In genomic region chr4:43703851-43704250, GRCm38 (mm10) we compare ENCODE assay signal across 27 mouse cellular contexts. TPM values are rescaled to one million over a fixed set of nuclear protein-coding genes. Genes with fewer than 3 reads are reported as not detected.
A peak's percentile ranks its signal among the peaks of the same experiment; 100 is the strongest.
DNase-seq lines count a peak whose midpoint lies in the region; ATAC-seq and TF ChIP-seq lines count a peak whose summit lies in the region.
"Had no signal": no experiment of that assay in that cellular context is flagged by ENCODE, and none has a peak within 500 bp of the region (broad histone marks: within the 10 kb centered on the region; RNA-seq: fewer than 3 reads in every experiment).

No protein-coding gene starts in this region.

- TF ChIP-seq CTCF in kidney, postnatal 0 days (IDR thresholded peaks at IDR 0.05; ENCODE audit: low read depth), result no peak
- no peak for TF ChIP-seq CTCF in stomach, postnatal 0 days (IDR thresholded peaks at IDR 0.05; ENCODE audit: low read depth)

- peaks cover 13% of the 10 kb centered on the region; the same call in 1 of the 2 replicates for H3K4me1 ChIP-seq in heart, embryonic 10.5 days
- peaks cover 6% of the 10 kb centered on the region for H3K4me1 ChIP-seq in midbrain, embryonic 10.5 days
- H3K4me1 ChIP-seq in midbrain, embryonic 15.5 days, result no peaks in the 10 kb centered on the region
- no peaks in the 10 kb centered on the region for H3K4me1 ChIP-seq in kidney, postnatal 0 days (replicated peaks; ENCODE audit: insufficient read depth, low read length)
- no peaks in the 10 kb centered on the region for H3K4me1 ChIP-seq in stomach, postnatal 0 days (replicated peaks; ENCODE audit: control insufficient read depth, insufficient read depth)
- H3K4me1 ChIP-seq: embryonic facial prominence, embryonic 10.5 days; limb, embryonic 13.5 days; liver, embryonic 15.5 days had no signal

- peak; percentile 23 to 45 for DNase-seq in heart, adult 18-20 months
- no peak for DNase-seq in heart, embryonic 10.5 days (ENCODE audit: low spot score)
- no peak for DNase-seq in midbrain, embryonic 10.5 days (ENCODE audit: low spot score)
- peak; percentile 66 for DNase-seq in kidney, postnatal 0 days (ENCODE audit: low spot score)
- DNase-seq in stomach, postnatal 0 days (ENCODE audit: low spot score), result no peak
- no peak for DNase-seq in embryo, embryonic 10 days (ENCODE audit: low spot score)
- no peak for DNase-seq in left cerebral cortex, adult 9 months (ENCODE audit: low spot score in 2 of 2)
- DNase-seq: cerebellum, adult 11-12 months; cerebellum, postnatal 25 days; layer of hippocampus, adult 9-11 months; right cerebral cortex, adult 18-20 months; spleen, adult 18-20 months had no signal

- no peak overlapping the region for H3K4me3 ChIP-seq in heart, embryonic 10.5 days
- no peak overlapping the region for H3K4me3 ChIP-seq in midbrain, embryonic 10.5 days
- no peak overlapping the region for H3K4me3 ChIP-seq in midbrain, embryonic 15.5 days
- H3K4me3 ChIP-seq in kidney, postnatal 0 days (replicated peaks; ENCODE audit: low read depth, low read length), result no peak overlapping the region
- no peak overlapping the region for H3K4me3 ChIP-seq in stomach, postnatal 0 days (ENCODE audit: low read depth, low read length)
- H3K4me3 ChIP-seq: embryonic facial prominence, embryonic 10.5 days; forebrain, embryonic 13.5 days; limb, embryonic 13.5 days; liver, embryonic 15.5 days; stomach, embryonic 15.5 days had no signal

- no peak for TF ChIP-seq EP300 in stomach, postnatal 0 days (optimal IDR thresholded peaks at IDR 0.05)

- no peak overlapping the region for H3K9ac ChIP-seq in midbrain, embryonic 15.5 days
- no peak overlapping the region for H3K9ac ChIP-seq in kidney, postnatal 0 days (ENCODE audit: low read depth, low read length)
- peak overlapping the region; percentile 4; the same call in 1 of the 2 replicates for H3K9ac ChIP-seq in stomach, postnatal 0 days (ENCODE audit: low read length)
- H3K9ac ChIP-seq: forebrain, embryonic 13.5 days; limb, embryonic 13.5 days; liver, embryonic 15.5 days; stomach, embryonic 15.5 days had no signal

- H3K36me3 ChIP-seq in heart, embryonic 10.5 days, result no peaks in the 10 kb centered on the region
- no peaks in the 10 kb centered on the region for H3K36me3 ChIP-seq in midbrain, embryonic 10.5 days
- no peaks in the 10 kb centered on the region for H3K36me3 ChIP-seq in midbrain, embryonic 15.5 days (replicated peaks)
- no peaks in the 10 kb centered on the region for H3K36me3 ChIP-seq in kidney, postnatal 0 days (ENCODE audit: insufficient read depth, low read length)
- no peaks in the 10 kb centered on the region for H3K36me3 ChIP-seq in stomach, postnatal 0 days (ENCODE audit: control insufficient read depth, insufficient read depth, low read length)
- H3K36me3 ChIP-seq: embryonic facial prominence, embryonic 10.5 days; limb, embryonic 13.5 days; liver, embryonic 15.5 days; stomach, embryonic 15.5 days had no signal

- 86% methylated on average over 8 of the region's 8 CpGs for WGBS in heart, embryonic 10.5 days
- WGBS in midbrain, embryonic 10.5 days, result 88% methylated on average over 8 of the region's 8 CpGs
- 70% methylated on average over 8 of the region's 8 CpGs for WGBS in midbrain, embryonic 15.5 days
- WGBS in kidney, postnatal 0 days, result 51% methylated on average over 8 of the region's 8 CpGs
- WGBS in stomach, postnatal 0 days, result 58% methylated on average over 8 of the region's 8 CpGs

- no peak overlapping the region for H3K4me2 ChIP-seq in midbrain, embryonic 15.5 days
- no peak overlapping the region for H3K4me2 ChIP-seq in kidney, postnatal 0 days (ENCODE audit: low read length)
- H3K4me2 ChIP-seq in stomach, postnatal 0 days (replicated peaks; ENCODE audit: low read depth), result no peak overlapping the region
- H3K4me2 ChIP-seq: forebrain, embryonic 13.5 days; limb, embryonic 13.5 days; liver, embryonic 15.5 days; stomach, embryonic 15.5 days had no signal

- H3K9me3 ChIP-seq in heart, embryonic 10.5 days, result no peaks in the 10 kb centered on the region
- no peaks in the 10 kb centered on the region for H3K9me3 ChIP-seq in midbrain, embryonic 10.5 days (replicated peaks)
- no peaks in the 10 kb centered on the region for H3K9me3 ChIP-seq in midbrain, embryonic 15.5 days
- H3K9me3 ChIP-seq in kidney, postnatal 0 days (replicated peaks; ENCODE audit: low read length), result no peaks in the 10 kb centered on the region
- H3K9me3 ChIP-seq in stomach, postnatal 0 days (ENCODE audit: control insufficient read depth, low read length), result no peaks in the 10 kb centered on the region
- H3K9me3 ChIP-seq: embryonic facial prominence, embryonic 10.5 days; forebrain, embryonic 13.5 days; limb, embryonic 13.5 days; liver, embryonic 15.5 days; stomach, embryonic 15.5 days had no signal

- H3K27me3 ChIP-seq in heart, embryonic 10.5 days (ENCODE audit: insufficient read depth, poor library complexity, severe bottlenecking), result peaks cover 30% of the 10 kb centered on the region
- no peaks in the 10 kb centered on the region for H3K27me3 ChIP-seq in midbrain, embryonic 10.5 days (ENCODE audit: low read depth, poor library complexity, severe bottlenecking)
- H3K27me3 ChIP-seq in midbrain, embryonic 15.5 days (replicated peaks), result no peaks in the 10 kb centered on the region
- no peaks in the 10 kb centered on the region for H3K27me3 ChIP-seq in kidney, postnatal 0 days (ENCODE audit: insufficient read depth, low read length)
- no peaks in the 10 kb centered on the region for H3K27me3 ChIP-seq in stomach, postnatal 0 days (ENCODE audit: control insufficient read depth, insufficient read depth, low read length)
- H3K27me3 ChIP-seq: forebrain, embryonic 13.5 days; limb, embryonic 13.5 days; stomach, embryonic 15.5 days had no signal

- H3K27ac ChIP-seq in heart, embryonic 10.5 days, result no peak overlapping the region; the same call in 1 of the 2 replicates
- 0 out of 2 replicates have a peak overlapping the region, but pooled peaks have one; percentile 23 for H3K27ac ChIP-seq in midbrain, embryonic 10.5 days (replicated peaks)
- H3K27ac ChIP-seq in midbrain, embryonic 15.5 days, result no peak overlapping the region
- H3K27ac ChIP-seq in kidney, postnatal 0 days, result no peak overlapping the region
- H3K27ac ChIP-seq in stomach, postnatal 0 days (replicated peaks), result no peak overlapping the region
- H3K27ac ChIP-seq: embryonic facial prominence, embryonic 10.5 days; forebrain, embryonic 13.5 days; limb, embryonic 13.5 days; liver, embryonic 15.5 days; stomach, embryonic 15.5 days had no signal

- ATAC-seq in midbrain, embryonic 15.5 days (replicated peaks), result no peak
- no peak for ATAC-seq in kidney, postnatal 0 days (replicated peaks; ENCODE audit: low FRiP score, low read depth)
- no peak for ATAC-seq in stomach, postnatal 0 days (ENCODE audit: low FRiP score, low TSS enrichment)
- ATAC-seq: forebrain, embryonic 13.5 days; hindbrain, embryonic 16.5 days; intestine, postnatal 0 days had no signal

RNA-seq across cellular contexts. Expression of gene Olfr70, which starts 3.2 kb away (rescaled TPM):
- not detected for total RNA-seq in heart, adult 18-20 months (2021)
- polyA plus RNA-seq in heart, embryonic 10.5 days (2016; fragmentation: Nextera tagmentation; extraction: Ambion mirVana), result not detected in 2 replicates
- not detected in 2 replicates for polyA plus RNA-seq in midbrain, embryonic 10.5 days (2016; fragmentation: Nextera tagmentation; extraction: Ambion mirVana)
- polyA plus RNA-seq in midbrain, embryonic 15.5 days (2015; fragmentation: Nextera tagmentation; extraction: Ambion mirVana), result not detected in 2 replicates
- polyA plus RNA-seq in kidney, postnatal 0 days (2015; fragmentation: Nextera tagmentation; extraction: Ambion mirVana), result not detected in 2 replicates
- polyA plus RNA-seq in stomach, postnatal 0 days (2015; fragmentation: Nextera tagmentation; extraction: Ambion mirVana), result not detected in 2 replicates
- total RNA-seq: left cerebral cortex, postnatal 10 days; megakaryocyte progenitor cell, adult 5-6 weeks; midbrain, postnatal 0 days had no signal
- polyA plus RNA-seq: brain, embryonic 14.5 days; forebrain, embryonic 13.5 days; gonadal fat pad, adult 2 months; heart, postnatal 0 days; intestine, postnatal 0 days; limb, embryonic 13.5 days; liver, embryonic 15.5 days; midbrain, postnatal 0 days; neural tube, embryonic 11.5 days; stomach, embryonic 15.5 days had no signal

RNA-seq across cellular contexts. Expression of gene Olfr71, which starts 6.2 kb away (rescaled TPM):
- not detected for total RNA-seq in heart, adult 18-20 months (2021)
- polyA plus RNA-seq in heart, embryonic 10.5 days (2016; fragmentation: Nextera tagmentation; extraction: Ambion mirVana), result not detected in 2 replicates
- not detected in 2 replicates for polyA plus RNA-seq in midbrain, embryonic 10.5 days (2016; fragmentation: Nextera tagmentation; extraction: Ambion mirVana)
- polyA plus RNA-seq in midbrain, embryonic 15.5 days (2015; fragmentation: Nextera tagmentation; extraction: Ambion mirVana), result 0.13 TPM in 1 of 2 replicates, not detected in the other
- polyA plus RNA-seq in kidney, postnatal 0 days (2015; fragmentation: Nextera tagmentation; extraction: Ambion mirVana), result not detected in 2 replicates
- not detected in 2 replicates for polyA plus RNA-seq in stomach, postnatal 0 days (2015; fragmentation: Nextera tagmentation; extraction: Ambion mirVana)
- total RNA-seq: left cerebral cortex, postnatal 10 days; megakaryocyte progenitor cell, adult 5-6 weeks; midbrain, postnatal 0 days had no signal
- polyA plus RNA-seq: brain, embryonic 14.5 days; embryonic facial prominence, embryonic 10.5 days; forebrain, embryonic 13.5 days; gonadal fat pad, adult 2 months; heart, postnatal 0 days; intestine, postnatal 0 days; limb, embryonic 13.5 days; liver, embryonic 15.5 days; midbrain, postnatal 0 days; neural tube, embryonic 11.5 days; stomach, embryonic 15.5 days had no signal

RNA-seq across cellular contexts. Expression of gene Hrct1, which starts 23.1 kb away (rescaled TPM):
- 1 to 10 TPM; 4.2 to 4.9 TPM for total RNA-seq in heart, adult 18-20 months (2021)
- polyA plus RNA-seq in heart, embryonic 10.5 days (2016; fragmentation: Nextera tagmentation; extraction: Ambion mirVana), result 0.53 and 0.92 TPM in 2 replicates
- polyA plus RNA-seq in midbrain, embryonic 10.5 days (2016; fragmentation: Nextera tagmentation; extraction: Ambion mirVana), result 0.21 TPM in 1 of 2 replicates, not detected in the other
- polyA plus RNA-seq in midbrain, embryonic 15.5 days (2015; fragmentation: Nextera tagmentation; extraction: Ambion mirVana), result 0.50 and 0.61 TPM in 2 replicates
- 2.7 and 3.2 TPM in 2 replicates for polyA plus RNA-seq in kidney, postnatal 0 days (2015; fragmentation: Nextera tagmentation; extraction: Ambion mirVana)
- polyA plus RNA-seq in stomach, postnatal 0 days (2015; fragmentation: Nextera tagmentation; extraction: Ambion mirVana), result 6.1 and 7.8 TPM in 2 replicates
- total RNA-seq: megakaryocyte progenitor cell, adult 5-6 weeks had no signal
- polyA plus RNA-seq: embryonic facial prominence, embryonic 10.5 days; neural tube, embryonic 11.5 days had no signal

RNA-seq across cellular contexts. Expression of gene Spaar, which starts 26.0 kb away (rescaled TPM):
- 1 to 10 TPM; 3.4 to 4.5 TPM for total RNA-seq in heart, adult 18-20 months (2021)
- polyA plus RNA-seq in heart, embryonic 10.5 days (2016; fragmentation: Nextera tagmentation; extraction: Ambion mirVana), result 0.16 and 0.23 TPM in 2 replicates
- 0.02 TPM in 1 of 2 replicates, not detected in the other for polyA plus RNA-seq in midbrain, embryonic 10.5 days (2016; fragmentation: Nextera tagmentation; extraction: Ambion mirVana)
- 0.06 TPM in 1 of 2 replicates, not detected in the other for polyA plus RNA-seq in midbrain, embryonic 15.5 days (2015; fragmentation: Nextera tagmentation; extraction: Ambion mirVana)
- polyA plus RNA-seq in kidney, postnatal 0 days (2015; fragmentation: Nextera tagmentation; extraction: Ambion mirVana), result 0.40 and 0.43 TPM in 2 replicates
- polyA plus RNA-seq in stomach, postnatal 0 days (2015; fragmentation: Nextera tagmentation; extraction: Ambion mirVana), result 0.27 and 0.30 TPM in 2 replicates
- total RNA-seq: megakaryocyte progenitor cell, adult 5-6 weeks; midbrain, postnatal 0 days had no signal
- polyA plus RNA-seq: embryonic facial prominence, embryonic 10.5 days; forebrain, embryonic 13.5 days; neural tube, embryonic 11.5 days had no signal

RNA-seq across cellular contexts. Expression of gene Fam221b, which starts 34.9 kb away (rescaled TPM):
- total RNA-seq in heart, adult 18-20 months (2021), result under 1 TPM; 0.15 to 0.28 TPM
- 1.7 and 1.9 TPM in 2 replicates for polyA plus RNA-seq in heart, embryonic 10.5 days (2016; fragmentation: Nextera tagmentation; extraction: Ambion mirVana)
- 1.6 and 2.1 TPM in 2 replicates for polyA plus RNA-seq in midbrain, embryonic 10.5 days (2016; fragmentation: Nextera tagmentation; extraction: Ambion mirVana)
- 1.3 and 1.6 TPM in 2 replicates for polyA plus RNA-seq in midbrain, embryonic 15.5 days (2015; fragmentation: Nextera tagmentation; extraction: Ambion mirVana)
- 2.9 and 3.8 TPM in 2 replicates for polyA plus RNA-seq in kidney, postnatal 0 days (2015; fragmentation: Nextera tagmentation; extraction: Ambion mirVana)
- polyA plus RNA-seq in stomach, postnatal 0 days (2015; fragmentation: Nextera tagmentation; extraction: Ambion mirVana), result 3.1 and 3.6 TPM in 2 replicates
- total RNA-seq: midbrain, postnatal 0 days had no signal

Comparison
In these comparisons a context has a peak if more than half of its experiments do, and no peak if none do; other contexts are left out.
1. DNase-seq: peak in heart, adult 18-20 months (2 of 2) and kidney, postnatal 0 days (single experiment); none in heart, embryonic 10.5 days (single experiment), midbrain, embryonic 10.5 days (single experiment), stomach, postnatal 0 days (single experiment), embryo, embryonic 10 days (single experiment) and left cerebral cortex, adult 9 months (0 of 2).